Mouse (Mus musculus): ENCODE data around the gene Olfr920.

GRCm38 (mm10) chr9:38728218-38728617 is 23.9 kb upstream of the Olfr920 start:
- TF ChIP-seq POLR2A (IDR thresholded peaks at IDR 0.05; ENCODE audit: low read depth, low read length) (no peak), CTCF (IDR thresholded peaks at IDR 0.05; ENCODE audit: borderline replicate concordance, insufficient read depth, low read length) (no peak)
